Mouse (Mus musculus) lung, postnatal 4 days (tissue): Measurements from ENCODE around the gene Kcnk10.

Experiments
- DNase-seq, 2 experiments: peaks; one replicate each; pipeline ENCODE4 v3.0.0; 2021

Kcnk10 gene

DNA sequence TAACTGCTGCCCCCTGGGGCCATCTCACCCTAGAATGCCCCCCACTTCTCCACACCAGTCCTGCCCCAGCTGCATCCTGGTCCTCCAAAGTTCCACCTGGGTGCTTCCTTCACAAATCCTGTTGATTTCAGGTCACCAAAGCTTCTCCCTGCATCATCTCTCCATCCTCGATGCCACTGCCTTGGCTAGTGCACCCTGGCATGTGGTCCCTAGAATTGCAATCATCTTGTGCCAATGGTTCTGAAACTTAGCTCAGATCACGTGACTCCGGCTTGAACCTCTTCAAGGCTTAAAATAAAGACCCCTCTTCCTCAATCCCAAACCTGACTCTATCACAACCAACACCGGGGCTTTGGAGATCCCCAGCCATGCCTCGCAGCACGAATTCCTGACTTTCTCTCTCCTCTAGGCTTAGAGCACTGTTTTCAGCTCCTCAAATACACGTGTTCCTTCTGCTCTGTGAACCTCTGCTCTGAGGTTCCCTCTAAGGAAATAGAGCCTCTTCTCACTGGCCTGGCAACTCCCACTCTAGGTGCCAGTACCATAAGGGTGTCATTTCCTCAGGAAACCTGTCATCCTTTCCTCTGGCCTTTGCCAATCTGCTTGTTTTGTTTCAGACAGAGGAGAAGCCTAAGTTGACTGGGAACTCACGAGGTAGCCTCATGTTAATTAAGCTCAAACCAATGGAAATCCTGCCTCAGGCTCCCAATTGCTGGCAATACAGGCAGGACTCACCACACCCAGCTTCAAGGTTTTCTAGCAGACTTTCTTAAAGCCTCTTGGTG lies 6.0 kb downstream of the Kcnk10 start:
- DNase-seq = no peak

DNA sequence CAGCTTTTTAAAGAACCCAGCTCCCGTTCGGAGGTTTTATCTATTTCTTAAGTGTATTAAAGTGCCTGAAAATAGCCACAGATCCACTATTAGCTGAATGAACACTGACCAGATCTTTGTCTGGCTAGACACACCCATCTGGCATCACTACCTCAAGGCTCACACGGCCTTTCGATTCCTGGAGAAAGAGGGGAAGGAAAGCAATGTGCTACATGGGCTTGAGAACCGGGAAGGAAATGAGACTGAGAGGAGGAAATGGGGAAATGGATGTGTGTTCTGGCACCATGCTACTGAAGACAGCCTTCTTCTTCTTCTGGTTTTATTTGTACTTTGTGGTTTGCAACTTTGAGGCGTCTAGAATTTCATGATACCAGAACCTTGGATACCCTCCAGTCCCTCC lies 8.7 kb downstream of the Kcnk10 start:
- DNase-seq = no peak

DNA sequence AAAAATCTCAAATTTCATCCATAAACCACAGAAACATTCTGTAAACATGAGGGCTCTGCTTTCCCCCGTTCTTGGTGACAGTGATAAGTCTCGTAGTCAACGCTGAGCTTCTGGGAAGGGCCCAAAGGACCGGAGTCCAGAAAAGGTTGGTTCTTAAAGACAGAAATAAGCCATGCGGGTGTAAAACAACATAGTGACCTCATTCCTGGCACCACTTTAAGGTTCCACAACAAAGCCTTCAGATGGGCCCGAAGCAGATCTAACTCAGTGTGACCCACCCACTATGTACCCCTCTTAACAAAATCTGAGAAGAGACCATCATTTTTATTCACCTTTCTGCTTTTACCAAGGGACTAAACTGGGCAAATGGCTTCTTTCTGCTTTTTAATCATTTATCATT lies 10.2 kb downstream of the Kcnk10 start:
- no peak for DNase-seq

DNA sequence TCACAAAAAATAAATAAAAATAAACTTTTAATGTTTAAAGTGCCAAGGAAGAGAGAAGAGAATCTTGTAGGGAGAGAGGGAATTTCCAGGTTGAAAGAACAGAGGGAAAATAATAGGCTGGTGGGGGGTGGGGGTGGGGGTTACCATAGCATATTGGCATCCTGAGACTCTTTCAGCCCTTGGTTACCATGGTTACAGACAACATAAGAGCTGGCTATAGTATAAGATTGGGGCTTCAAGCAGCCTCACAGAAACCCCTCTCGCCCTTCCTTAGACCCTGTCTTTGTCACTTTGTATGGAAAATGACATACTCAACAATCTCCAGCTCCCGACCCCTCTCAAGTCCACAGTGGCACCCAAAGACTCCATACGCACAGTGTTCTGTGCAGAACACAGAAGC lies 13.7 kb downstream of the Kcnk10 start:
- DNase-seq = no peak

DNA sequence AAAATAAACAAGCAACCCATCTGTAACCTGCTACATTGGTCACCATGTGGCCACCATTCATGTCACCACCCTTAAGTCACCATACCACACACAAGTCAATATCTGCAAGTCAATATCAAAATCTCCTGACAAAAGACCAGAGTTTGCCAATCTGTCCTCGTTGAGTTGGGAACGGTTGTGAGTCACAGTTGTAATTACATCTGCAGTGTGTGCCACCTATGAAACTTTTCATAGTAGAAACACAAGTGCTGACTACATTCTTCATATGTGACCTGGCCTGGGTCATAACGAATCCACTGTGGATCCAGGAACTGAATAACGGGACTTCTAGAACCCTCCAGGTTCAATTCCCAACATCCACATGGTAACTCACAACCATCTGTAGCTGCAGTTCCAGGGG lies 14.8 kb downstream of the Kcnk10 start:
- DNase-seq = no peak

DNA sequence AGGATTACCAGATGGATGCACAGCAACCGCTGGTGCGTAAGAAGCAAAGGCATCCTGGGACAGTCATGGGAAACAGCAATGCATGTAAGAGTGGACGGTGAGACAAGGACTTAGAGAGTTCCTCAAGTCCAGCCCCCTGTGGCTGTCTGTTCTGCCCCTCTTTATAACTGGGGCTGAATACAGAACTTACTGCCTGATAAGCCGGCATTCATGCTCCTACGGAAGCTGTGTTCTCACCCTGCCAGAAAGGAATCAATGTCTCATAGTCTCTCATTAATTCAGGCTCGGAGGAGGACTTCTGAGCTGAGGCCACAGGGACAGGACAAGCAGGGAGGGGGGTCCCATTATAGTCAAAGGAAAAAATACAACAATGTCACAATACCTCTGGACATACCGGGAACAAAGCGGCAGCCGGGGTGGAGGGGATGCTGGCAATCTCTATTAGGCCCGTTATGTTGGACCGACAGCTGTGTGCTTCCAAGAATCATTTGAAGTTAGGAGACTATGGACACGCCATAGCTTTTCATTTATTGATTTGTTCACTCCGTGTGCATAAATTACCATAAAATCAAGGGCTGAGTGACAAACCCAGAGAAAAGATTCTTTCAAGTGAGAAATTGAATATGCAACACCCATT lies 15.7 kb downstream of the Kcnk10 start:
- DNase-seq = no peak

DNA sequence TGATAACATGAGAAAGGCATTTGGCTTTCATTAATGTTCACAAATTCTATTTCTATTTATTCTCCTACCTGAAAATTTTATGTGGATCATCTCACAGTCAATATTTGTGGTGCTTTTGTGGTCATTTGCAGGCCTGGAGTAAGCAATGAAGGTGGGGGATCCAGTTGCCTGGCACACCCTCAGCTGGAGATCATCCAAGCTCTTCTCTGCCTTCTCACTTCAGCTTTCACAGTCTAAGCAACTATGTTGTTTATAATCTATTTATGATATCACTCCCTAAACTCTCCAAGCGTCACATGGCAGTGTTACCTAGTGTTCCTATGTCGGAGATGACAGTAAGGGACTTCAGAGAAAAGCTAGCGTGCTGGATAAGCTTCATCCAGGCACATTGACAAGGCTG lies 18.1 kb downstream of the Kcnk10 start:
- no peak for DNase-seq

DNA sequence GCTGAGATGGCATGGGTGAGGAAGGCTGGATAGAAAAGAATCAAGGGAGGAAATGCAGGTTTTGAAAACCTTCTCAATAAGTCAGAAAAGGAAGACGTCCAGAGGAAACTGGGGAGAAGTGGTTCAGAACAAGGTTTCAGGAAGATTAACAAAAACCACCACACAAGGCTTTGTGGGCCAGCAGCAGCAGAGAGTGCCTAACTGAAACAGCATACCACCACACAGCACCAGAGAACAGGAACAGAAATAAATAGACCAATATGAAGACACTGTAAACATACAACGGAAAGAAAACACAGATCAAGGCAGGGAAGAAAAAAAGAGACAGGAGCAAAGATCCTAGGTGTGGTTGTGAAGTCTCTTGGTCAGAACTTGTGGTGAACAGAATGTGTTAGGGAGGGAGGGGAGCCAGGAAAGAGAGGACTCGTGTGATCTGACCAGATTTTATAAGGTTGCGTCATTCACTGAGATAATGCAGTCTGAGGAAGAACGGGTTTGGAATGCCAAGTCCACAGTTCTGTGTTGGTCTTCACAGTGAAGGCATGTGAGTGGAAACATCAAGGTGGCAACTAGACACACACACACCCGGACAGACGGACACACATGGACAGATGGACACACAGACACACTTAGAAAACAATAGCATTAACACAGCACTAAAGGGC lies 21.0 kb downstream of the Kcnk10 start:
- no peak for DNase-seq

DNA sequence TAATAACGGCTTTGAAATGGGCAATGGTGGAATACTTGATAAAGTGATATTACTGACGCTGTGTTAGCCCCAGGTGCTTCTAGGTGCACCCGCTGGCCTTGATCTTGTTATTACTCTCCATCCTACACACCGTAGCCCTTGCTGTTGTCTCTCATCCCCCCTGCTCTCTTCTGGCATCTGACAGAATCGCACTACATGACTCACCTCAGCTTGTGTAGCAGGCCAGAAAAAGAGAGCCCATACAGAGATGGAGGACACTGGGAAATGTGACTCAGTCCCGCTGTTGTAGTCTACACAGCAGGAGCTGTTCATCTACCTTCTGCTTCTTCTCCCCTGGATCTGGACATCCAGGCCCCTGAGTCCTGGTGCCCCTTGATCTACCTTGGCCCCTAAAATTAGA lies 28.1 kb downstream of the Kcnk10 start:
- DNase-seq = no peak

DNA sequence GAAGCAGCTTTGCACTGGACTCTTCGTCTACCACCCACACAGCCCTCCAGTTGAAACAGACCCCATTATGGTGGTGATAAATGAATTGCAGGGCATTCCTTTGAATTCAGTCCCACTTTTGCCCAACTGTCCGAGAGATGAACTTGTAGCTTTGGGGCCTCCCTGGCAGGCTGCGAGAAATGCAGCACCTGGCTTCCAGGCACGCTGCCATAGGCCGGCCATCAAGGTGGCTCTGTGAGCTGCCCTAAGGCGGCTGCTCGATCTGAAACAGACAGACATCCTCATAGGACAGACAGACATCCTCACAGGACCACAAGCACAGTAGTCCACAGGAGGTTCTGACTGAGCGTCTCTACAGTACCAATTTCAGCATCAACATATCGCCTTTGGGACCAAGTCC lies 30.0 kb downstream of the Kcnk10 start:
- no peak for DNase-seq

DNA sequence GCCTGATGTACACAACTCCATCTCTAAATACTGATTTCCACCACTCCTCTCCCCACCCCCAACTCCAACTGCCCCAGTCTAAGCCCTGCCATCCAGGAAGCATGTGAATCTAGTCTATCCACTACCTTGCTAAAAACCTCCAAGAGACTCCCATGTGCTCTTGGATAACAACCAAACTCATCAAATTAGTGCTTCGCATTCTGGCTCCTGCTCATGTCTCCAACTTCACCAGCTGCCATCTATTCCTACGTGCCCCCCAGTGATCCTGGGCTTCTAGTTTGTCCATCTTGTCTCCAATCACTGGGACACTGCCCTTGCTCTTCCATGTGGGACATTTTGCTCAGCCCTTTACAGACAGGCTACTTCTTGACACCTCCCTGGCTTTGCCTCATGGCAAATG lies 32.2 kb downstream of the Kcnk10 start:
- DNase-seq = no peak

DNA sequence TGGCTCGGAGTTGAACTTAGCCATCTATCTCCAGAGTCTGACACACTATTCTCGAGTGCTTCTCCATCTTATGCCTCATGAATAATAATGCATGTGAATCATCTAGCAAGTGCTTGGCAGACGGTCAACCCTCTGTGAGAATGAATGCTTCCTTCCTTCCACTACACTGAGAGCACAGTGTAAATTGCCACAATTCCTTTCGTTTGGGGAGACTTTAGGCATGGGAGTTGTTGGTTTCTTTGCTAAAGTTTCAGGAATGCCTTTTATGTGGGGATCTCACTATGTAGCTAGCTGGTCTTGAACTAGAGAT lies 32.9 kb downstream of the Kcnk10 start:
- no peak for DNase-seq

DNA sequence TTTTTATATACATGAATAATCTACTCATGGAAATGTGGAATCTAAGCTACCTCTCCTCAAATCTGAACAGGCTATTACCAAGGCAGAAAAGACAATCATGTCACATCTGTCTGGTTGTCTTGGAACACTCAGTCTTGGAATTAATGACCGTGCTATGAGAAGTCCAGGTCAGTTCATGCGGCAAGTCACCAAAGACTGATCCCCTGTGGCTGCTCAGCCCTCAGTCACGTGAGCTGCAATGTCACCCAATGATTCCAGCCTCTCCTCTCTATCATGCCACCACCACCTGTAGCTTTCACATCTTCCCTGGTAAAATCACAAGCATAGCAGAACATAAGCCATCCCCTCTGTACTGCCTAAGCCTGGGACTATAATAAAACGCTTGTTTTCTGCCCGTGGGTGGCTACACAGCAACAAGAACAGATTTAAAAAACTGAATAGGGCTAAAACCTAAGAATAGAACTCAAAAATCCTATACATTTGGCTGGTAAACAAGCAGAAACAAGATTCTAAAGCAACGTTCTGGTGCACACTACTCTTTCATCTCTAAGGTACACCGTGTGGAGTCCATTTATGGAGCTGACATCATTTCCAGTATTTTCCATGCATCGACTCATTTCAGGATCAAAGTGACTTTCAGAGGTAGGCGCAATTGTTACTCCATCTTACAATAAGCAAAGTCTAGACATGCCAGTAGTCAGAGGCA lies 33.4 kb downstream of the Kcnk10 start:
- DNase-seq = no peak

DNA sequence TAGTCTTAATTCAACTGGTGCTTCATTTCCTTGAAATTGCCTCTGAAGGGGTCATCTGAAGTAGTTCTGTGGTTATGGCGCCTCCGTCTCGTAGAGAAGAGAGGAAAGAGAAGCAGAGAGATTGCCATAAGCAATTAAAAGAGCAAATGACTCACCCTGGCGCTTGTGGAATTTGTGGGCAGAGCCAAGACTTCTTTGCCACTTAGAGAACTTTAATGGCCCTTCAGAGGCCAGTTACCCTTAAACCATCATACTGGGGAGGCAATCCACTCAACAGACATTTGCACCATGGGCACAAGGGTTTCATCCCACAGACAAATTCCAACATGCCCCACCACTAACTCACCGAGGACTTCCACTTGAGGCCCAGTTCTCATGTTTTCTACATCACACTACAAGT lies 41.4 kb downstream of the Kcnk10 start:
- no peak for DNase-seq

DNA sequence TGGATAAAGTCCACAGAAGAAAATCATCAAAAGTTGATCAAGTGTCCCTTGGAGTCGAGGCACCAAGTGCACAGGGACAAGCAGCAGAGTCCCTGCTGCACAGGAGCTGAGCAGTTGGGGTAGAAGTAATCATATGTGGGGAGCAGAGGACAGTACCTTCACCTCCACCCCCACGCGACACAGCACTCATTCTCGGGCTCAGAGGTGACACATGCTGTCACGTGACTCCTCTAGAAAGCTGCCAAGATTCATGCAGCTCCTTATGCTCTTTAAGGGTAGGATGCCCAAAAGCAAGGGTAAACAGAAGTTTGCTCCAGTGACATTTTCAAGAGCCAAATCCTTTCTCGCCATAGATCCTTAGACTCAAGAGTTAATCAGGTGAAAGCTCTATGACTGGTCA lies 42.1 kb downstream of the Kcnk10 start:
- DNase-seq = no peak

DNA sequence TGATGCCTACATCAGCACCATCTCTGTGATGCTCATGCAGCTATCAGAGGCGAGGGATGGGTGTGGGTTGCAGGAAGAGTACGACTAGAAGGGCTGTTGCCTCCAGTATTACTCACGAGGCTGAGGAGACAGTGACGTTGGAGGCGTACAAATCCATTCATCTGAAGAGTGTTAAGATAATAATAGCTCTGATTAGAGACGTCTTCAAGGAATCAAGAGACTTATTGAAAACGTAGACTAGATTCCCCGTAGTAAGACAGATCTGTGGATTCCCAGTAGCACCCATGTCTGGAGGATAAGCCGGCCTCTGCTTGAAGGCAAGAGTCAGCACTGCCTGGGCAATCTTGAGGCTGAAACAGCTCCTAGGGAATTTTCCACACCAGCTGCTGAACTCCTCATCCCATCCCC lies 42.6 kb downstream of the Kcnk10 start:
- DNase-seq = no peak

DNA sequence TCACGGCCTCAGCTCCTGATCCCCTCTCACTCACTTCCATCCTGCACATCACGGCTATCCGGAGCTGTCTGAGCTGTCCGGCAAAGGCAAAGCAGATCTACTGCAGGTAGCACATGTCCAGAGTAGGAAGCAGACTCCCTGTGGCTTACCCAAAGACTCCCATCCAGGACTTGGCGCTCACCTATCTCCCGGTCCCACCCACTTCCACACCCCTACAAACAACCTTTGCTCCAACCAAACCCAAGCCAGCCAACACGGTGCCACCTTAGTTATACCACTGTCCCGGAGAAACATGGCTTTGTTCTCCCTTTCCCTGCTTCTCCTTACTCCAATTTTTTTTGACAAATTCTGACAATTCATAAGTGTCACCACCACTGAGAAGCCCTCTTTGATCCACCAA lies 49.5 kb downstream of the Kcnk10 start:
- DNase-seq = no peak

DNA sequence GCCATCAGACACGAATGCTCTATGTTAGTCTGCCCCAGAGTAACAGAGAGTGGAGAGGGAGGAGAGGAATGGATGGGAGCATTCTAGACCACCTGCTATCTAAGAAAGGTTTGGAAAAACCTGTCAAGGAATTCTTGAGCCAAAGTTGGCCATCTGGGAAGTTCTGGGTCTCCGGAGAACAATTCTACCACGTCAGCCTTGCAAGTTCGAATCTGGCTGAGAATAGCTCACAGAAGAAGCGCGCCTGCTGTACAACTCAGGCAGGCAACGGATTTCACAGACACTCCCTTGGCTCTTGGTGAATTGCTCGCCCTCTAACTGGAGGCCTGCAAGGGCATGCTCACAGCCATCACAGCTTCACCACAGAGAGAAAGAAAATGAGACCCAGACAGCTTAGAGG lies 52.7 kb downstream of the Kcnk10 start:
- no peak for DNase-seq

DNA sequence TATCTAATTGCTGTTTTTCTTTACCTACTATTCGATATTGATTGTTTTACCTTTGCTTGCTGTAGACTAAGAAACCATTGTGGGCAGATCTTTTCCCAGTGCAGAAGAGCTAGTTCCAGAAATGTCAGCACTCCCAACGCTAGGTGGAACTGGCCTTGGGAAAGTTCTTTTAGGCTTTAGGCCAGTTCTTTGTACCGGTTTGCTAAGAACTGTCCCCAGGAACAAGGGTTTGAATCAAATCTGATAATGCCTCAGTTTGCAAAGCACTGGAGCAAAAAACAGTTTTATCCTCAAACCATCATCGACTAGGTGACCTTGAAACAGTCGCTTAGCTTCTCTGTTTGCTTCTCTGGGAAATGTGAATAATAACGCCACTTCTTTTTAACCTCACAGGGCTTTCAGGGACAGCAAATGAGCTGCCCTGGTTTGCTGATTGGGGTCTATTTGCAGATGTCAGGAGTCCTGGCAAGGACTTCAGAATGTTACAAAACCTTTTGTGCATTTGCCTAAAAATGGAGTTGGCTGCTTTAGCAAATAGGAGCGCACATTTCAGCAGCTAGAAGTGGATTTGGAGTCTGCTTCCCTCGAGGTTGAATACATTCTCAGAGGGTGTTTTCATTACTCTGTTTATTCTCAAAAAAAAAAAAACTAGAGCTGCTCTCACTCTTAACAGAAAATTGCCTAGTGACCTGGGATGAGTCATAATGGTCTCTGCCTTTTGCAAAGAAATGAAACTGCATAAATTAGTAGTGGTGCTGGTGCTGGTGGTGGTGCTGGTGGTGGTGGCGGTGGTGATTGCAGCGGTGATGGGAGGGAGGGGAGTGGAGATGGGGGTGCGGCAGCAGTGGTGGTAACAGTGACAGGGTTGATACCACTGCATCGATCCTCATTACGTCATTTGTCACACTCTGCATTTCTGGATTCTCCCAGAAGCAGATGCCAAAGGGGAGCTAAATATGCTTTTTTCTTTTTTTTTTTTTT lies 53.5 kb downstream of the Kcnk10 start:
- no peak for DNase-seq

DNA sequence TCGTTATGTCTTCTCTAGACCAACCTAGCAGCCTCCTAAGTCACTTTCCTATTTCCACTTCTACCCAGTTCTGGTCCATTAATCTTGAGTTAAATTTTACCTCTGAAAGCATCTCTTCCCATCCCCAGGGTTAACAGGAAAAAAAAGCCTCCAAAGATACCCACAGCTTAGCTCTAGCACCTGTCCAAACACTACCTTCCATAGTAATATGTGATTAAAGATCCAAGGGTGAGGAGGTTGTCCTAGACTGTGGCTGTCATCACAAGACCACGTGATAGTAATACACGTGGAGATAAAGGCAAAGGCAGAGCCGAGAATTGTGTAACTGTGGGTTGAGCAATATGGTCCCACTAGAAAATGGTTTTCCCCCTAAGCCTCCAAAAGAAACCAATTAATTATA lies 56.8 kb downstream of the Kcnk10 start:
- DNase-seq = no peak

DNA sequence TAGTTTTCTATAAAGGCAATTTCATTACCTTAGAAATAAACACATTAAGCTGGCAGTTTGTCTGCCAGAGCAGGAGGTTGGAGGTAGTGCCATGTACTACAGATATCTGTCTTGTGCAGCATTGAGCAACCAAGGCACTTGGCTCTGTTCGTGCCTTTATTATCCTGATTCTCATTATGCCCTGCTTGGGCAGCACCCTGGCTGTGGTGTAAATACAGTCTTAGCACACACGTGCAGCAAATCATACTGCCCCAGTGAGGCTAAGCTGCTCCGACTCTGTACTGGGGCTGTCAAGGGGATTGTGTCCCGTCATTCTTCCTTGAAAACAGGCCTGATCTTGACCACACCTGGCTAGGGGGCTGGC lies 57.6 kb downstream of the Kcnk10 start:
- DNase-seq = no peak

DNA sequence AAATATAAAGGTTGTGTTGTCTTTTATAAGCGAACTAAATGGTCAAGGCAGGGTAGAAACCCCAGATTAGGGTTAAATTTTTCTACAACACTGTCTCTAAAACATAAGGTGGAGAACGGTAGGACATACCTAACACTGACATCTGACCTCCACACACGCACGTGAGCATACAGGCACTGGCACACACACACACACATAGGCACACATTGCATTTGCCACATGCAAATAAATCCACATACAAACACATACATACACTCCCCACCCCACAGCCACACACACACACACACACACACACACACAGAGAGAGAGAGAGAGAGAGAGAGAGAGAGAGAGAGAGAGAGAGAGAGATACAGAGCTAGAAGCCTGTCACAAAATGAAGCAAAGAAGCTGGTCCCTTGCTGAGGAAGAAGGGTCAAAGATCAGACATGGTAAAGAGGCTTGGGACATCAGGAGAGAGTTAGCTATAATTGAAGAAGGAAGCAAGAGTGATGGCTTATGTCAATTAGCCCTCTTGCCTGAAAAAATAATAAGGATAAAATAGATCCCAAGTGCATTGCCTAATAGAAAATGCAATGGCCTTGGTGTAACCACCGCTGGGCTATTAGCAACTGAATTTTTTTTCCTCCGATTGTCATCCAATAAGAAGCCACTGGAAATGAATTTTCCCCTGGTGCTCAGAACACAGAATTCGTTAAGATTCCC lies 58.1 kb downstream of the Kcnk10 start:
- DNase-seq = no peak
